Mouse (Mus musculus) limb, embryonic 10.5 days (tissue): Measurements from ENCODE around the gene Ncoa1. TPM values are rescaled to one million over a fixed set of nuclear protein-coding genes. Genes with fewer than 3 reads are reported as not detected.

Experiments
- DNase-seq: peaks from one replicate; pipeline ENCODE4 v3.0.0-alpha.2; 2017; ENCODE audit warnings: low spot score
- H3K27ac ChIP-seq: fragments of 300-500 bp; sonication (generic); 2 replicates; pipeline ENCODE4 v1.5.1; 2016; ENCODE audit warnings: mild to moderate bottlenecking
- H3K27me3 ChIP-seq: fragments of 300-500 bp; sonication (generic); 2 replicates; pipeline ENCODE4 v1.6.1; 2016; ENCODE audit warnings: low read depth, mild to moderate bottlenecking; ENCODE audit not compliant: poor library complexity, severe bottlenecking
- H3K36me3 ChIP-seq: fragments of 300-500 bp; sonication (generic); 2 replicates; pipeline ENCODE4 v1.6.1; 2016; ENCODE audit warnings: mild to moderate bottlenecking, moderate library complexity
- H3K4me1 ChIP-seq: fragments of 300-500 bp; sonication (generic); 2 replicates; pipeline ENCODE4 v1.6.1; 2016
- H3K4me3 ChIP-seq: fragments of 300-500 bp; sonication (generic); 2 replicates; pipeline ENCODE4 v1.5.1; 2016; ENCODE audit warnings: mild to moderate bottlenecking, moderate library complexity
- H3K9me3 ChIP-seq: fragments of 300-500 bp; sonication (generic); replicated peaks from 2 replicates; pipeline ENCODE4 v1.6.1; 2016; ENCODE audit warnings: mild to moderate bottlenecking
- WGBS: fragments of 180-500 bp; shearing (Covaris S2); methylation state at CpG from one replicate; pipeline ENCODE4 v1.1.7; 2016; 5-methylcytosine and 5-hydroxymethylcytosine counted together
- polyA plus RNA-seq: library from polyadenylated mRNA; unstranded; fragments of >200 nt; fragmentation: Nextera tagmentation; extraction: Ambion mirVana; gene quantifications from 2 replicates; pipeline ENCODE4 v1.2.1, GENCODE M21; 2016

Ncoa1 gene
- polyA plus RNA-seq, 1 experiment from 2014 or later = 3.3 TPM

DNA sequence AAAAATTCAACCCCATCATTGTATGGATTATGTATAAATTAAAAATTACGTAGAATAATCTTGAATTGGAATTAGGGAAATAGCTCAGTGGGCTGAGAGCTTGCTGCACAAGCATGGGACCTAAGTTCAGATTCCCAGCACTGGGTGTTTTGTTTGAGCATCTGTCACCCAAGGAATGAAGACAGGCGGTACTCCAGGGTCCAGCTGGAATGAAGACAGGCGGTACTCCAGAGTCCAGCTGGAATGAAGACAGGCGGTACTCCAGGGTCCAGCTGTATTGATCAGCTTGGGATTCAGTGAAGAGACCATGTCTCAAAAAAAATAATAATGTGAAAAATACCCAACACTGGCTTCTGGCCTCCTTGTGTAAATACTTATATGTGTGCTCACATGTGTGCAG is 58.2 kb downstream of the Ncoa1 start:
- Histone ChIP-seq H3K4me3 (no peak overlapping the region), H3K9me3 (no peaks in the 10 kb centered on the region), H3K36me3 (no peaks in the 10 kb centered on the region), H3K27me3 (no peaks in the 10 kb centered on the region), H3K27ac (no peak overlapping the region), H3K4me1 (no peaks in the 10 kb centered on the region)
- WGBS = 89% methylated on average over 4 of the region's 4 CpGs
- DNase-seq = no peak

DNA sequence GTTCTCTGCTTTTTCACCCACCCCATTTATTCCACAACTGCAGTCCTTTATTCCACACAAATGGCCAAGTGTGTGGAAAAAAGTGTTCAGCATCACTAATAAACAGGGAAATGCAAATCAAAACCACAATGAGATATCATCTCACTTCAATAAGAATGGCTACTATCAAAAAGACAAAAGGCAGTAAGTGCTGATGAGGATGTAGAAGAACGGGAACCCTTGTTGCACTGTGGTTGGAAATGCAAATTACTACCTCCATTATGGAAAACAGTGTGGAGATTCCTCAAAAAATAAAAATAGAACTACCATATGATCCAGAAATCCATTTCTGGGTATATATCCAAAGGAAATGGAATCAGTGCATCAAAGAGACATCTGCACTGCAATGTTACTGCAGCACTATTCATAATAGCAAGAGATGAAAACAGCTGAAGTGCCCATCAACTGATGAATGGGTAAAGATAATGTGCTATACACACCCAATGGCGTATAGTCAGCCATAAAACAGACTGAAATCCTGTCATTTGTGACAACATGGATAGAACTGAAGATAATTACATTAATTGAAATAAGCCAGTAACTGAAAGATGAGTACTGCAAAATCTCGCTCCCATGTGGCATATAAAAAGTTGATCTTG is 59.2 kb downstream of the Ncoa1 start:
- Histone ChIP-seq H3K9me3 (no peaks in the 10 kb centered on the region), H3K4me3 (no peak overlapping the region), H3K36me3 (no peaks in the 10 kb centered on the region), H3K4me1 (no peaks in the 10 kb centered on the region), H3K27ac (no peak overlapping the region), H3K27me3 (no peaks in the 10 kb centered on the region)
- WGBS = 88% methylated on average over 3 of the region's 3 CpGs
- no peak for DNase-seq

DNA sequence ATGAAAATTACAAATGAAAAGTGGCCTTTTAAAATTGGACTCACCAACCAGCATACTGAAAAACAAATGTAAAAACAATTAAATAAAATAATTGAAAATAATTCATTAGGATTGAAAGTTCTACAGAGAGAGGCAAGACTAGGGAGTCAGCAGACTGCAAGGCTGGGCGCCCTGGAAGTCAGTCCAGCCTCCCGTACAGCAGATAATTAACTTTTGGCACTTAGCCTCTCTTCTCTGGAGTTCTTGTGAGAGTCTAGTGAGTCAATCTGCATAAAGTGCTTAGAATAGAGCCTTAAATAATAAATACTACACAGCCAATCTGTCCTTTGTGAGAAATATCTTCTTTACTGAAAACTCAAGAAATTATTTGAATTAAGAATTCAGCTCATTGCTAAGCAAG is 69.9 kb downstream of the Ncoa1 start:
- Histone ChIP-seq H3K27ac (no peak overlapping the region), H3K27me3 (no peaks in the 10 kb centered on the region), H3K36me3 (no peaks in the 10 kb centered on the region), H3K9me3 (no peaks in the 10 kb centered on the region), H3K4me1 (no peaks in the 10 kb centered on the region), H3K4me3 (no peak overlapping the region)
- whole genome bisulfite sequencing = 79% methylated on average over 2 of the region's 2 CpGs
- DNase-seq = no peak

DNA sequence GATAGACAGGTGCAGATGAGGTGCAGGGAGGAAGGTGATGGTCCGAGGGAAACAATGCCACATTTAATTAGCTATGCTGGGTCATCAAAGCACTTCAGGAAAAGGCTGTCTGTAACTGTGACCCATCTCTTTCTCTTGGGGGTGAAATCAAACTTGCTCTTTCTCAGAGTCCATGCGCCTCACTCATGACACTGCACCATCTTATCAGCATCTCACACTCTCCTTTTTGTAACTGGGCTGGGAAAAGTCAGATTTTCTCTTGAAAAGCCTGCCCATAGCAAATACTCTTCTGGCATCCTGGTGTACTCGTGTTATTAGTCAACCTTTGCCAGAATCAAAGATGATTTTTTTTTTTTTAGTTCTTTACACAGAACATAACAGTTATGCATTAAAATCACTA is 70.8 kb downstream of the Ncoa1 start:
- no peaks in the 10 kb centered on the region for H3K9me3 ChIP-seq
- no peaks in the 10 kb centered on the region for H3K4me1 ChIP-seq
- no peaks in the 10 kb centered on the region for H3K36me3 ChIP-seq
- no peak overlapping the region for H3K27ac ChIP-seq
- DNase-seq = no peak
- no peaks in the 10 kb centered on the region for H3K27me3 ChIP-seq
- H3K4me3 ChIP-seq = no peak overlapping the region
- WGBS = 78% methylated on average over 3 of the region's 3 CpGs

DNA sequence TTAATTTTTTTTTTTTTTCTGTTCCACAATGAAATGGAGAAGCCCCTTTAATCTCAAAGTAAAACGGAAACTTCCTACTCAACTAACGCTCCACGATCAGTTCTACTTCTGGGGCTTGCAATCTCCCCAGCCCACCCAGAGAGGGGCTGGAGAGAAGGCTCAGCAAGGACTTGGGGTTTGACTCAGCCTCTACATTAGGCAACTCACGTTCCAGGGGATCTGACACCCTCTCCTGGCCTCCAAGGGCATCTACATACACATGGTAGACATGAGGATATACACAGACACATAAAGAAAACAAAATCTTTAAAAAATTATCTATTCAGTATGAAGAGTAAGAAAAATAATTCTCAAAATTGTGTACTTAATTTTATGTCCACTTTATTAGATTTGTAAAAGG is 73.8 kb downstream of the Ncoa1 start:
- no peak overlapping the region for H3K27ac ChIP-seq
- DNase-seq = no peak
- H3K4me3 ChIP-seq = no peak overlapping the region
- H3K27me3 ChIP-seq = no peaks in the 10 kb centered on the region
- no peaks in the 10 kb centered on the region for H3K4me1 ChIP-seq
- WGBS = 70% methylated on average over 4 of the region's 4 CpGs
- H3K9me3 ChIP-seq = no peaks in the 10 kb centered on the region
- H3K36me3 ChIP-seq = no peaks in the 10 kb centered on the region

DNA sequence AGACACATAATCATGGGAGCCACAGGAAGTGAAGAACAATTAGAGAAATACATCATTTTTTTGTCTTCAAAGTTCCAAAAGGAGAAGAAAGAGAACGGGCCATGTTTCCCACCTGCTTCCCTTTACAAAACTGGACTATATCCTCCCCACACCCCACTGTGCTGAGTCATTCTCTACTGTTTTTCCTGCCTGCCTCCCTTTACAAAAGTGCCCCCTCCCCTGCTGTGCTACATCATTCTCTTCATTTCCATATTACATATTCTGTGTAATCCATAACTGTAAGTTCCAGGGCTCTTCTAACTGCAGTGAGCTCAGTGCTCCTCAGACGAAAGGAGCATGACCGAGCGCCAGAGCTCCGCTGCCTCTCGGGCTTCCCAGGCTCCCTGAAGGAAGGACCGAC is 80.8 kb downstream of the Ncoa1 start:
- Histone ChIP-seq H3K9me3 (no peaks in the 10 kb centered on the region), H3K4me3 (no peak overlapping the region), H3K27me3 (no peaks in the 10 kb centered on the region), H3K36me3 (no peaks in the 10 kb centered on the region), H3K27ac (no peak overlapping the region), H3K4me1 (peaks cover 2% of the 10 kb centered on the region)
- 77% methylated on average over 7 of the region's 7 CpGs for WGBS
- DNase-seq = no peak

DNA sequence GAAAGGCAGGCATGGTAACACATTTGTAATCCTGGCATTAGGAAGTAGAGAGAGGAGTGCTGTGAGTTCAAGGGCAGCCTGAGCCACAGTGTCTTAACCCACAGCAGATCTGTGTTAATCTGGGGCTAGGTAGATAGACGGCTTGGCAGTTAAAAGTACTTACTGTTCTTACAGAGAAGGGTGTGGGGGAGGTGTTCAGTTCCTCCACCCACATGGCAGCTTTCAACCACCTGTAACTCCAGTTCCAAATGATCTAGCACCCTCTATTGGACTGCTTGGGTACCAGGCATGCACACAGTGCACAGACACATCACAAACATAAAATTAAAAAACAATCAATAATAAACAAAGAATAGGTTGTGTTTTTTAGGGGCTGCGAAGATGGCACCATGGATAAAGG is 84.4 kb downstream of the Ncoa1 start:
- WGBS = 60% methylated on average over 2 of the region's 2 CpGs
- H3K4me3 ChIP-seq = no peak overlapping the region
- DNase-seq = no peak
- H3K27me3 ChIP-seq = no peaks in the 10 kb centered on the region
- no peaks in the 10 kb centered on the region for H3K36me3 ChIP-seq
- no peak overlapping the region for H3K27ac ChIP-seq
- H3K4me1 ChIP-seq = peaks cover 3% of the 10 kb centered on the region
- no peaks in the 10 kb centered on the region for H3K9me3 ChIP-seq

DNA sequence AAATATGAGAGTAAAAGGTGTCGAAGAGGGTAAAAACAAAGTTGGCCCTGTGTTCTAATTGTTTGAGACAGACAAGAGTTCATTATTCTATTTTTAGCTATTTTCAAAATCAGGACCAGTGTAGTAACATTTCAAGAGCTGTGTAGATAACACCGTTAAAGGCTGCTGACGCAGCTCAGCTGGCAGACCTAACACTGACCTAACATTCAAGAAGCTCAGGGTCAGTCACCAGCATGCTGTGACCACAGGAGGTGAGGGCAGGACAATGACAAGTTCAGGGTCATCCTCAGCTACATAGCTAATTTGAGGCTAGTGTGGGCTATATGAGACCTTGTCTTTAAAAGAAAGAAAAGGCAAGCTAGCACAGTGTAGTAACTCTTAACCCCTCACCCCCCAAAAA is 84.9 kb downstream of the Ncoa1 start:
- Histone ChIP-seq H3K4me3 (no peak overlapping the region), H3K9me3 (no peaks in the 10 kb centered on the region), H3K27ac (no peak overlapping the region), H3K4me1 (peaks cover 3% of the 10 kb centered on the region), H3K36me3 (no peaks in the 10 kb centered on the region), H3K27me3 (no peaks in the 10 kb centered on the region)
- 83% methylated on average over 3 of the region's 3 CpGs for WGBS
- DNase-seq = no peak

DNA sequence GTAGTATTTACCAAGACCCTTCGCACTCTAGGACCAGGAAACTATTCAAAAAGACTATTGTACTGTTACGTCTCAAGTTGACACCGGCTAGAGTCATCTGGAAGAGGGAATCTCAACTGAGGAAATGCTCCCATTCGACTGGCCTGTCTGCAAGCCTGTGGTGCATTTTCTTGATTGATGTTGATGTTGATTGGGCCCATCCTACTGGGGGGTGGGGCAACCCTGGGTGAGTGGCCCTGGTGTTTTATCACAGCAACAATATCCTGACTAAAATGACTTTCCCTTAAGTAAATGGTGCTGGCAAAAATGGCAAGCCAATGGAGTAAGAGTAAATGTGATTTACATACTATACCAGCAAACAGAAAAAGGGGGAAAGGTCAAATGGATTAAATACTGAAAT is 85.7 kb downstream of the Ncoa1 start:
- Histone ChIP-seq H3K4me1 (peaks cover 3% of the 10 kb centered on the region), H3K27ac (no peak overlapping the region), H3K27me3 (no peaks in the 10 kb centered on the region), H3K36me3 (no peaks in the 10 kb centered on the region), H3K4me3 (no peak overlapping the region), H3K9me3 (no peaks in the 10 kb centered on the region)
- DNase-seq = no peak
- WGBS = 50% methylated on average over 4 of the region's 4 CpGs

DNA sequence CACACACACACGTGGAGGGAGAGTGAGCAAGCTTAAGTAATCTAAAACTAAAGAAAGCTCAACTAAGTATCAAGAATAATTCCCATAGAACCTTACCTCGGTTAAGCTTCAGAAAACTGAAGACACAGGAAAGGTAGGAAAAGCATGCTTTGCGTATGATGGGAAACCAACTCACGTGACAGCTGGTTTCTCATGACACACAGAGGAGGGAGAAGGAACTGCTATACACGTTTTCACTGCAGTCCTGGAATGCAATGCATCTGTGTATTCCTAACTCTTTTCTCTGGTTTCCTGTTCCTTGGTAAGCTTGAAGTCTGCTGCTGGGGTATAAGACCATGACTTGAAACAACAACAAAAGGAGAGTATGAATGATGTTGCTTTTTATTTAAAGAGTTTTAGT is 86.3 kb downstream of the Ncoa1 start:
- H3K4me1 ChIP-seq = peaks cover 3% of the 10 kb centered on the region
- DNase-seq = no peak
- no peak overlapping the region for H3K4me3 ChIP-seq
- 63% methylated on average over 5 of the region's 5 CpGs for WGBS
- H3K9me3 ChIP-seq = no peaks in the 10 kb centered on the region
- no peaks in the 10 kb centered on the region for H3K27me3 ChIP-seq
- H3K27ac ChIP-seq = no peak overlapping the region
- no peaks in the 10 kb centered on the region for H3K36me3 ChIP-seq

DNA sequence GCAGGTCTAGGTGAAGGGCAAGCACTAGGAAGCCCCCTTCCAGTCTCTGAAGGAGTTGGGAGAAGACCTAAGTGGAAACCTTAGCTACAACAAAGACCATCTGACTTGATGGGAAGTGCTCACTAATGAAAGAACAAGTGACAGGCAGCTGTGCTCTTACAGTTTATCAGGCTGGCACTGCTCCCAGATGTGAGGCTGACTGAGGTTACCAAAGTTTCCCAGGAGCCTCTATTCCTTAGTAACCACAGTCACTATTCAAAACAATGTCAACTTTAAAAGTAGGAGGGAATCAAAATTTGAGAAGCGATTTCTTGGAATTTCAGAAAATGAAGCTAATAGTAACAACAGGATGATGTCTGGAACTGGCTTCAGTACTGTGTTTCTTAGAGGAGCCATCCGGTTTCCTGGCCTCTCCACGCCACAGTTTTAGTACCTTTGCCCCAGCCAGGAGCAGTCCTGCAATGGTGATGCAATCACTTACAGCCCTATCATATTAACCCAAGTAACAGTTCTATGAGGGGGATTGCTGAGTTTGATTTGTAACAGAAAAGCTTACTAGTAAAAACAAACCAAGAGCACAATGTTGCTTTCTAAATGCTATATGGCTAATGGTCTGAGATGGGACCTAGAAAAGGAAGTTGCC is 90.8 kb downstream of the Ncoa1 start:
- Histone ChIP-seq H3K27me3 (no peaks in the 10 kb centered on the region), H3K4me3 (no peak overlapping the region), H3K4me1 (peaks cover under 1% of the 10 kb centered on the region), H3K27ac (no peak overlapping the region), H3K36me3 (no peaks in the 10 kb centered on the region), H3K9me3 (no peaks in the 10 kb centered on the region)
- WGBS = 90% methylated on average over 3 of the region's 3 CpGs
- DNase-seq = no peak

DNA sequence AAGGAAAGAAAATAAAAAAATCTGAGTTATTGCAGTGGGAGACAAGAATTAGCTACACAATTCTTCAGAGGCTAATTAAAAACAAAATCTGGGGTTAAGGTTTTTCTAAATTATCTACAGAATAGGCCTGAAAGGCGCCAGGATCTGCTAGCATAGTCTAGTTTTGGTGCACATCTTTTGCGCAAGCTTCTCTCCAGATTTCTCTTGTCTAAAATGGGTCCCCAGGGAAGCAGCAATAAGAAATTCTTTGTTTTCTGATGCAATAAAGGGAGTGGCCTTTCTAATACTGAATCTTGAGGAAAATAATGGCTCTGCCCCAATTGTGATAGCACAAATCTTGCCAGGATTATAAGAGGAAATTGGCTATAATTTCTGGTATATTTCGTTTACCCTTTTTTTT is 93.9 kb downstream of the Ncoa1 start:
- H3K36me3 ChIP-seq = no peaks in the 10 kb centered on the region
- DNase-seq = no peak
- H3K9me3 ChIP-seq = no peaks in the 10 kb centered on the region
- WGBS = 95% methylated on average over 3 of the region's 3 CpGs
- no peaks in the 10 kb centered on the region for H3K4me1 ChIP-seq
- no peak overlapping the region for H3K4me3 ChIP-seq
- no peaks in the 10 kb centered on the region for H3K27me3 ChIP-seq
- H3K27ac ChIP-seq = no peak overlapping the region

DNA sequence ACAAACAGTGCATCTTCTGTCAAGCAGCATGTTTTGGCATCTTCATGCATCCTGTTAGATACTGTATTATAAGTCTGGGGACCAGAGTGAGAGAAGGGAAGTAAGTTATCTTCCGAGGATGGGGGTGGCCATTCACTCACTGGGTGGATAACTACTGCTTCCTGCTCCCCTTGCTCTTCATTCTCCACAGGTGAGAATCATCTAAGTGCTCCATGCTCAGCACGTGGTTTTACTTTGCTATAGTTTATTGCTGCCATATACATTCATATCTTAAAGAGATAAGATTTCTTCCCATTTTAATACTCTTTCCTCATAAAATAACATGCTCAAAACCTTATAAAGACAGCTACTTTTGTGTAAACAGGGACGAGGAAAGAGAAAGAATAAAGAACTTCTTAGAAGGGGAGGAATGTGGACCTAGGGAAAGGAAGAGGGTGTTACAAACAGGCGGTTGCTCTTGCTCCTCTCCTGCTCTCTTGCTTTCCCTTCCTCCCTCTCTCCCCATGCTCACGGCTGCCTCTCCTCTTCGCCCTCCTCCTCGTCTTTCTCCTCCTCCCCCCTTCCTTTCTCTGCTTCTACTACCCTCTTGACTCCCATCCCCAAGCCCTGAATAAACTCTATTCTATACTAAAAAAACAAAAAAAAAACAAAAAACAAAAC is 97.6 kb downstream of the Ncoa1 start:
- Histone ChIP-seq H3K4me1 (no peaks in the 10 kb centered on the region), H3K9me3 (no peaks in the 10 kb centered on the region), H3K27me3 (no peaks in the 10 kb centered on the region), H3K36me3 (no peaks in the 10 kb centered on the region), H3K4me3 (no peak overlapping the region), H3K27ac (no peak overlapping the region)
- WGBS = 62% methylated on average over 7 of the region's 7 CpGs
- no peak for DNase-seq
